Mouse (Mus musculus) liver, embryonic 15.5 days (tissue): Measurements from ENCODE around the gene Plce1. TPM values are rescaled to one million over a fixed set of nuclear protein-coding genes. Genes with fewer than 3 reads are reported as not detected.
"Not testable (repeated sequence)": the region's sequence is repeated elsewhere in the genome, so short reads cannot be mapped to it uniquely, and the experiment has no call there.

Source experiments
- ATAC-seq: fragments of 200-750 bp; cut with Nextera tagmentation; 2 replicates; pipeline ENCODE4 v1.8.0; 2017; ENCODE audit warnings: moderate number of reproducible peaks, mild to moderate bottlenecking, moderate library complexity; ENCODE audit not compliant: insufficient read depth
- H3K27ac ChIP-seq: fragments of 300-500 bp; sonication (generic); replicated peaks from 2 replicates; pipeline ENCODE4 v1.5.1; 2015; ENCODE audit warnings: mild to moderate bottlenecking, inconsistent platforms
- H3K27me3 ChIP-seq: fragments of 300-500 bp; sonication (generic); 2 replicates; pipeline ENCODE4 v1.6.1; 2015; ENCODE audit warnings: mild to moderate bottlenecking, inconsistent platforms
- H3K36me3 ChIP-seq: fragments of 300-500 bp; sonication (generic); replicated peaks from 2 replicates; pipeline ENCODE4 v1.6.1; 2015; ENCODE audit warnings: moderate library complexity, mild to moderate bottlenecking, inconsistent platforms
- H3K4me1 ChIP-seq: fragments of 300-500 bp; sonication (generic); replicated peaks from 2 replicates; pipeline ENCODE4 v1.6.1; 2015; ENCODE audit warnings: inconsistent platforms
- H3K4me2 ChIP-seq: fragments of 300-500 bp; sonication (generic); 2 replicates; pipeline ENCODE4 v1.6.1; 2015; ENCODE audit warnings: moderate library complexity, mild to moderate bottlenecking, inconsistent platforms
- H3K4me3 ChIP-seq: fragments of 300-500 bp; sonication (generic); replicated peaks from 2 replicates; pipeline ENCODE4 v1.5.1; 2015; ENCODE audit warnings: mild to moderate bottlenecking, inconsistent platforms
- H3K9ac ChIP-seq: fragments of 300-500 bp; sonication (generic); 2 replicates; pipeline ENCODE4 v1.6.1; 2015; ENCODE audit warnings: moderate library complexity, mild to moderate bottlenecking, inconsistent platforms
- H3K9me3 ChIP-seq: fragments of 300-500 bp; sonication (generic); replicated peaks from 2 replicates; pipeline ENCODE4 v1.6.1; 2016; ENCODE audit warnings: inconsistent platforms
- WGBS: fragments of 180-500 bp; shearing (Covaris S2); methylation state at CpG from one replicate; pipeline ENCODE4 v1.1.7; 2015; ENCODE audit warnings: mixed read lengths; ENCODE audit not compliant: insufficient replicate concordance; 5-methylcytosine and 5-hydroxymethylcytosine counted together
- polyA plus RNA-seq: library from polyadenylated mRNA; unstranded; fragments of >200 nt; fragmentation: Nextera tagmentation; extraction: Ambion mirVana; gene quantifications from 2 replicates; pipeline ENCODE4 v1.2.1, GENCODE M21; 2015

Plce1 gene
- polyA plus RNA-seq, 1 experiment from 2014 or later = 0.47 TPM

DNA sequence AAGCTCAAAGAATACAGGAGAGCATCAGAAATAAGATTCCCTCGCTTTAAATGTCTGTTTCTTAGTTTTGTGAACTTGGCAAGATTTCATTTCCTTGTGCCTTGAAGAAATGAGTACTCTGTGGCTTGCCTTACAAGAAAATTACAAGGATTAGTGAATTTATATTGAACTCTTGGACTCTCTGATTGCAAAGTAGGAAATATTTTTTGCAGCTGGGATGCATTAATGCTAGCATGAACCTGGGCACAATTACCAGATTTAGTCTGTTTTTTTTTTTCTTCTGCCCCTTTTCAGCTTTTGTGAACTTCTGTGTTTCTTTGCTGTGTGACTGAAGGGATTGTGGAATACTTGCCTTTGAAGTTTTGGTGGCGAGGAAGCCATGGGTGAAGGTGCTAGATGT lies 72.6 kb downstream of the Plce1 start:
- ATAC-seq = no peak
- no peak overlapping the region for H3K4me2 ChIP-seq
- no peaks in the 10 kb centered on the region for H3K27me3 ChIP-seq
- H3K27ac ChIP-seq = no peak overlapping the region
- WGBS = 38% methylated on average over 2 of the region's 2 CpGs
- no peak overlapping the region for H3K9ac ChIP-seq
- no peaks in the 10 kb centered on the region for H3K36me3 ChIP-seq
- H3K4me3 ChIP-seq = no peak overlapping the region
- H3K4me1 ChIP-seq = no peaks in the 10 kb centered on the region
- H3K9me3 ChIP-seq = no peaks in the 10 kb centered on the region

DNA sequence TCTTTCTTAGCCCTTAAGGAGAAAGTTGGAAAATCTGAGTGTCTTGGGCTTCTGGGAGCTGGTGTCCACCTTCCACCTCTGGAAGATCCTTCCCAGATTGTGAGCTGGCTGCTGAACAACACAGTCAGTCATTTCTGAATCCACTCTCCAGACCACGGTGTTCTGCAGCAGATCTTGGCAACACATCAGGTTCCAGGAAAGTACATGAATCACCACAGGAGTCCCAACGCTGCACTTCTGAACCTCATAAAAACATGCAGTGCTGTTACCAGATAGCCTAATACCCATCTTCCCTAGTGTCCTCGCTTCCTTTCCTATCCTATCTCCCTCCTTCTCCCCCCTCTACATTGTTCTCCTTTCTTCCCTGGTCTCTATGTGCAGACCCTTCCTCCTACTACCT lies 74.5 kb downstream of the Plce1 start:
- Histone ChIP-seq H3K27me3 (no peaks in the 10 kb centered on the region), H3K9ac (no peak overlapping the region), H3K4me2 (no peak overlapping the region), H3K9me3 (no peaks in the 10 kb centered on the region), H3K36me3 (no peaks in the 10 kb centered on the region), H3K4me1 (no peaks in the 10 kb centered on the region), H3K27ac (no peak overlapping the region), H3K4me3 (no peak overlapping the region)
- ATAC-seq = no peak
- WGBS = 64% methylated on average over 3 of the region's 3 CpGs

DNA sequence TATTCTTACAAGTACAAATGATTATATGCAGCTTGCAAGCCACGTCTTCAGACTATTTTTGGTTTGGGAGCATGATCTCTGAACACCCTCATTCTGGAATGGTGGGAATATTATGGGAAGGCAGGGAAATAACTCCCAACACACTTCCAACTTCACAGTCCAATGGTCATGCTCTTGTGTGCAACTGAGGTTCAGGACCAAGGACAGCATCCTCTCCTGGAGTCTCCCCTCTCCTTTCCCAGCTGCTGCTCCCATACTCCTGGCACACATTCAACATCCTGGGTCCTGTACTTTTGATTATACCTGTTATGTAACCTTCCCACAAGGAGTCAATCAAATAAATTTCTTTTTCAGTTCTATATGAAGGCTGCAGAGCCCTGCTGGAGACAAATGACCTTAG lies 77.9 kb downstream of the Plce1 start:
- Histone ChIP-seq H3K27ac (no peak overlapping the region), H3K36me3 (no peaks in the 10 kb centered on the region), H3K9ac (no peak overlapping the region), H3K4me1 (no peaks in the 10 kb centered on the region), H3K27me3 (no peaks in the 10 kb centered on the region), H3K4me2 (no peak overlapping the region), H3K4me3 (no peak overlapping the region), H3K9me3 (no peaks in the 10 kb centered on the region)
- ATAC-seq = no peak
- WGBS = 38% methylated on average over 1 of the region's 1 CpGs

DNA sequence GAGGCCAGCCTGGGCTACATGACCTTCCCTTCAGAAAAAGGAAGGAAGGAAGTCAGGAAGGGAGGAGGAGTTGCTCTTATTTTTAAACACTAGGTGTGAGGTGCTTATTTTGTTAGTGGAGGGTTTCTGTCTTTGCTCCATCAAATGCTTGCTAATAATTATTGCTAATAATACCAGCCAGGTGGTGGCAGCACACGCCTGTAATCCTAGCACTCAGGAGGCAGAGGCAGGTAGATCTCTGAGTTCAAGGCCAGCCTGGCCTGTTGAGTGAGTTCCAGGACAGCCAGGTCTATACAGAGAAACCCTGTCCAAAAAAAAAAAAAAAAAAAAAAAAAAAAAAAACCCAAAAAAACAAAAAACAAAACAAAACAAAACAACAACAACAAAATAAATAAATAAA lies 81.0 kb downstream of the Plce1 start:
- not testable (repeated sequence) for H3K4me3 ChIP-seq, H3K27ac ChIP-seq, H3K9ac ChIP-seq, H3K4me2 ChIP-seq, ATAC-seq, H3K4me1 ChIP-seq, H3K9me3 ChIP-seq, H3K27me3 ChIP-seq, H3K36me3 ChIP-seq
- 48% methylated on average over 1 of the region's 1 CpGs for WGBS

DNA sequence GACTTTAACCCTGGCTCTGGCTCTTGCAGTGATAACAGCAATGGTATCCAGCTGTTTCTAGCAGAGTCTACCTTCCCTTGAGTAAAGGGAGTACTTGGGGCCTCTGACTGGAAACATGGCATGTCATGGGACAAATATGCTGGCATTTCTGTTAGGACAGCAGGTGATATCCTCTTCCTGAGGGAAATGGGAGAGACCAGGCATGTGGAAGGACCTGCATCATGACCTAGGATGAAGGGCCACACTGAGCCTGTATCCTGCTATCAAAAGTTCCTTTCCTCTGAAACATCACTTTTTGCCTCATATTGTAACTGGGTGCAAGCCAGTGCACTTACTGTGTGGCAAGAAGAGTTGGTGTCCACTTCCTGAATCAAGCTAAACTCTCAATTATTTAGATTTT lies 85.2 kb downstream of the Plce1 start:
- Histone ChIP-seq H3K9me3 (no peaks in the 10 kb centered on the region), H3K9ac (no peak overlapping the region), H3K4me1 (no peaks in the 10 kb centered on the region), H3K36me3 (no peaks in the 10 kb centered on the region), H3K4me2 (no peak overlapping the region), H3K4me3 (no peak overlapping the region), H3K27ac (no peak overlapping the region), H3K27me3 (no peaks in the 10 kb centered on the region)
- ATAC-seq = no peak

DNA sequence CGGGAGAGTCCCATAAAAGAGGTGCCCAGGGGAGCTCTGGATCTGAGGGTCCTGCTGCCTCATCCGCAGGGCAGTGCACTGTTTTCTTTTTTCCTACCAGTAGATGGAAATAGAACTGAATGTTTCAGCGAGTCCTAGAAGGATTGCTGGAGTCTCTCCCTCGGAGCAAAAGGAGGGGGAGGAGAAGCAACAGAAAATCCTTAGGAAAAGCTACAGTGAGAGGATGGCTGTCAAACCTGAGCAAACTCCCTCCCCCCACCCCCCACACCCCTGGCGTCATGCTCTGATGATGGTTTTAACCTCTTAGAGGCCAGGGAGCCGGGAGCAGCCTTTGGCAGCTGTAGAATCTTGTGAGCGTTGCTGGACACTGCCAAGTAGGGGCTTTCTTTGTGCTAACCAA lies 85.8 kb downstream of the Plce1 start:
- no peak overlapping the region for H3K27ac ChIP-seq
- H3K4me3 ChIP-seq = no peak overlapping the region
- ATAC-seq = no peak
- no peak overlapping the region for H3K9ac ChIP-seq
- WGBS = 21% methylated on average over 7 of the region's 7 CpGs
- no peaks in the 10 kb centered on the region for H3K9me3 ChIP-seq
- H3K4me1 ChIP-seq = no peaks in the 10 kb centered on the region
- no peak overlapping the region for H3K4me2 ChIP-seq
- H3K36me3 ChIP-seq = no peaks in the 10 kb centered on the region
- H3K27me3 ChIP-seq = no peaks in the 10 kb centered on the region

DNA sequence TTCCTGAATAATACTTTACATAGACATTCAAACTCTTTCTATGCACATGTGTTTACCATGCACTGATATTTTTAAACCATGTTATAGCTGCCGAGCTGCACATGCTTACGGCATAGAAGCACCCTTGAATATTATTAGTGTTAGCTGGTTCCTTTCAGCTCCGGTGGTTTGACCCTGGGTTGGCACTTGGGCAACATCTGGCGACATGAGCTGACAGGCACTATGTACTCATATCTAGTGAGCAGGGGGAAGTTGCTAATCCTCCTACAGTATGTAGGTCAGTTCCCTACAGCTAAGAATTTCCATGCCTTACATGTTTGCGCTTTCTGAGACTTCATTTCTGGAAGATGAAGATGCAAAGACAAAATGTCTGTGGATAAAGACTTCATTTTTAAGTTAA lies 86.4 kb downstream of the Plce1 start:
- WGBS = 50% methylated on average over 5 of the region's 5 CpGs
- Histone ChIP-seq H3K4me3 (no peak overlapping the region), H3K36me3 (no peaks in the 10 kb centered on the region), H3K9me3 (no peaks in the 10 kb centered on the region), H3K4me2 (no peak overlapping the region), H3K9ac (no peak overlapping the region), H3K27ac (no peak overlapping the region), H3K4me1 (no peaks in the 10 kb centered on the region), H3K27me3 (no peaks in the 10 kb centered on the region)
- ATAC-seq = no peak

DNA sequence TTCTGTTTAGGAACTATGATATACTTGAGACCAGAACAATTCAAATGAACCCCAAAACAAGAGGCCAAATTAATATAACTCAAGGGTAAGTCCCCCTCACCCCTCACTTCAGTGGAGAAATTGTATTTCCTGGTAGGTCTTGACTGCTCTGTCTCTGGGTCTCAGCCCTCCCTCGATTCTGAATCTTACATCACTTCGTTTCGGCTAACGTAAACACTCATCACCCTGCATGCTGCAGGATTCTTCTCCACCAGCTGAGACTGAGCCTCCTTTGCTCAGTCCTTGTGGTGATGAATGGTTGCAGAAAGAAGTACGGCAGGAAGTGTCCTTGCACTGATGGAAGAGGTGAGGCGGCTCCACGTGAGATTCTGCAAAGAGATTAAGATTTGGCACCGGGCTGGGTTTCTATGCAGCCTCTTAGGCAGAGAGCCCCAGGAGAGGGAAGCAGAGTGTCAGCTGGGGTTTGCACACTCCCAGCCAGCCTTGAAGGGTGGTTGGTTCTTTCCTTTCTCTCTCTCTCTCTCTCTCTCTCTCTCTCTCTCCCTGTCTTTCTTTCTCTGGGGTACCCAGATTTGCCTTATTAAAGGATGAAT lies 97.7 kb downstream of the Plce1 start:
- WGBS = 28% methylated on average over 8 of the region's 8 CpGs
- no peaks in the 10 kb centered on the region for H3K4me1 ChIP-seq
- no peak overlapping the region for H3K27ac ChIP-seq
- H3K4me3 ChIP-seq = no peak overlapping the region
- H3K36me3 ChIP-seq = no peaks in the 10 kb centered on the region
- ATAC-seq = no peak
- H3K9me3 ChIP-seq = no peaks in the 10 kb centered on the region
- no peak overlapping the region for H3K4me2 ChIP-seq
- H3K9ac ChIP-seq = no peak overlapping the region
- H3K27me3 ChIP-seq = no peaks in the 10 kb centered on the region

DNA sequence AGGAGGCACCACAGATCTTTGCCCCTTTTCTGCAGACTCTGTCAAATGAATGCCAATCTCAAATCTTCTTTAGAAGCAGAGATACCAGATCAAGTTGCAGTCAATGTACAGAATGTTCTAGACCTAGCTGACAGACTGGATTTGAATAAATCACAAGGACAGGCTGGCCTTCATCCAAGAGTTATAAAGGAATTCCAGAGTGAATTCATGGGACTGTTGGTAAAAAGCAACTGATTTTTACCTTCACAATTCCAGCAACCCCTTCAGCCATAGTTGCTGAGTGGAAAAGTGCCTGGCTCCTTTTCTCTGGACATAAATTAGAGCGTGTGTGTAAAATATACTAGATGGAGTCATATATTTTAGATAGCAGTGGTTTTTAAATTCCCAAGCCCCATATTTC lies 102.0 kb downstream of the Plce1 start:
- ATAC-seq = no peak

DNA sequence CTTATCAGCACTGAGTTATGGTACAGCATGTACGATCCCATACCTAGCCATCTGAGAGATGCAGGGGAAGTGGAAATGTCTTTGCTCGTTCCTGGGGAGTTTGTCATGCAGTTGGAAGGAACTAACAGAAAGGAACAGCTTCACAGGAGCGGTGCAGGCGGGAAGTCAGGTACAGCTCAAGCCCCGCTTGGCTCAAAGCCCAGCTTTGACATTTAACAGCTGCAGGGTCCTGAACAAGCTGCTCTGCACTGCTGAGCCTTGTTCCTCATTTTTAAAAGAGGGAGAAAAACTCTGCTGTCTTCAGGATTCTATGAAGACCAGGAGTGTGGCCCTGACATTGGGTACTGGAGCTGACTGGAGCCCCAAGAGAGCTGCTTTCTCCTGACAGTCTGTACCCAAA lies 106.7 kb downstream of the Plce1 start:
- Histone ChIP-seq H3K9ac (no peak overlapping the region), H3K4me3 (no peak overlapping the region), H3K27me3 (no peaks in the 10 kb centered on the region), H3K4me2 (no peak overlapping the region), H3K9me3 (no peaks in the 10 kb centered on the region), H3K36me3 (no peaks in the 10 kb centered on the region), H3K27ac (no peak overlapping the region), H3K4me1 (no peaks in the 10 kb centered on the region)
- no peak for ATAC-seq
- WGBS = 24% methylated on average over 5 of the region's 5 CpGs

More for the DNA sequence above, 102.0 kb downstream of the Plce1 start:
- H3K9me3 ChIP-seq = no peaks in the 10 kb centered on the region
- H3K4me1 ChIP-seq = no peaks in the 10 kb centered on the region
- no peak overlapping the region for H3K27ac ChIP-seq
- H3K4me3 ChIP-seq = no peak overlapping the region
- no peak overlapping the region for H3K9ac ChIP-seq
- H3K4me2 ChIP-seq = no peak overlapping the region
- no peaks in the 10 kb centered on the region for H3K27me3 ChIP-seq
- 43% methylated on average over 1 of the region's 1 CpGs for WGBS
- H3K36me3 ChIP-seq = no peaks in the 10 kb centered on the region

DNA sequence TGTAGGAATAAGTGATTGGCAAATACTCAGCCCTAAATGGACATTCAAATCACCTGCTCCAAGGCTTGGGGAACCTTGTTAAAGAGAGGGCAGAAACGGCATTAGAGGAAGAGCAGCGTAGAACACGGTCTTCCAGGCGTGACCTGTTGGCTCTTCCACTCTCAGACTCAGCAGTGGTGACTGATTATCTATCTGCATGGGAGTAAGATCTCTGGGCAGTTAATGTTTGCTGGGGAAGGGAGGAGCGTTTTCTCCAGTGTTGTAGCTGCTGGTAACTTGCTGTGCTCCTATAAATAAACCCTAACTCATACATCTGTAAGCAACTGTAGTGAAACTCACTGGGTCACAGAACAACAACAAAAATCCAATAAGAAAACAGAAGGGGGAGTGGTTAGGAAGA lies 108.6 kb downstream of the Plce1 start:
- H3K27me3 ChIP-seq = no peaks in the 10 kb centered on the region
- 62% methylated on average over 5 of the region's 5 CpGs for WGBS
- no peaks in the 10 kb centered on the region for H3K4me1 ChIP-seq
- no peak overlapping the region for H3K27ac ChIP-seq
- H3K9ac ChIP-seq = no peak overlapping the region
- no peaks in the 10 kb centered on the region for H3K36me3 ChIP-seq
- H3K4me2 ChIP-seq = no peak overlapping the region
- ATAC-seq = no peak
- H3K9me3 ChIP-seq = no peaks in the 10 kb centered on the region
- H3K4me3 ChIP-seq = no peak overlapping the region

DNA sequence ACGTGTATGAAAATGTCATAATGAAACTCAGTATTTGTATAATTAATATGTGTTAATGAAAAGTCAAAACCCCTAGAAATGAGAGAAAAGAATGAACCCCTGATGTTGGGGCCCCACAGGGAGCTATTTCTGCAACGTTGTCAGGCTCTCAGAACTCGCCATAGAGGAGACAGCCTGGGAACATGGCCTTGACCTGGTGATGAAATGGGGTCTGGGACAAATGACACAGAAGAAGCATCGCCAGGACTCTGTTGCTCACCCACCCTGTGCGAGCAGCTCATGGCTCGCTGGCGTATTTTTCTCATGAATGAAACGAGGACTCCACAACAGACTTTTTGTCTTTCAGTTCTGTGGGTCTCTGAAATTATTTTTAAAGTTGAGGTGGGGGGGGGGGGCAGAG lies 109.0 kb downstream of the Plce1 start:
- 62% methylated on average over 8 of the region's 8 CpGs for WGBS
- ATAC-seq = no peak
- Histone ChIP-seq H3K27me3 (no peaks in the 10 kb centered on the region), H3K9ac (no peak overlapping the region), H3K4me3 (no peak overlapping the region), H3K36me3 (no peaks in the 10 kb centered on the region), H3K27ac (no peak overlapping the region), H3K4me2 (no peak overlapping the region), H3K9me3 (no peaks in the 10 kb centered on the region), H3K4me1 (no peaks in the 10 kb centered on the region)
